Mouse (Mus musculus) stomach, postnatal 0 days (tissue): ENCODE data around the gene Ncstn. TPM values are rescaled to one million over a fixed set of nuclear protein-coding genes. Genes with fewer than 3 reads are reported as not detected.

Source experiments
- ATAC-seq: fragments of 200-750 bp; cut with Nextera tagmentation; 2 replicates; pipeline ENCODE4 v1.8.0; 2017; ENCODE audit not compliant: low FRiP score, low TSS enrichment
- DNase-seq: peaks from one replicate; pipeline ENCODE4 v3.0.0-alpha.2; 2016; ENCODE audit warnings: low spot score
- H3K27ac ChIP-seq: fragments of 300-500 bp; sonication (generic); replicated peaks from 2 replicates; pipeline ENCODE4 v1.5.1; 2014; ENCODE audit warnings: mild to moderate bottlenecking, control low read depth
- H3K27me3 ChIP-seq: fragments of 300-500 bp; sonication (generic); 2 replicates; pipeline ENCODE4 v1.6.1; 2014; ENCODE audit warnings: low read length; ENCODE audit not compliant: control insufficient read depth, insufficient read depth
- H3K36me3 ChIP-seq: fragments of 300-500 bp; sonication (generic); 2 replicates; pipeline ENCODE4 v1.6.1; 2014; ENCODE audit warnings: low read length, mixed read lengths; ENCODE audit not compliant: control insufficient read depth, insufficient read depth
- H3K4me1 ChIP-seq: fragments of 300-500 bp; sonication (generic); replicated peaks from 2 replicates; pipeline ENCODE4 v1.6.1; 2014; ENCODE audit warnings: antibody characterized with exemption; ENCODE audit not compliant: control insufficient read depth, insufficient read depth
- H3K4me2 ChIP-seq: fragments of 300-500 bp; sonication (generic); replicated peaks from 2 replicates; pipeline ENCODE4 v1.6.1; 2014; ENCODE audit warnings: low read depth, mild to moderate bottlenecking, control low read depth, moderate library complexity
- H3K4me3 ChIP-seq: fragments of 300-500 bp; sonication (generic); 2 replicates; pipeline ENCODE4 v1.5.1; 2014; ENCODE audit warnings: low read depth, low read length, control low read depth
- H3K9ac ChIP-seq: fragments of 300-500 bp; sonication (generic); 2 replicates; pipeline ENCODE4 v1.6.1; 2014; ENCODE audit warnings: mild to moderate bottlenecking, low read length, control low read depth, mixed read lengths
- H3K9me3 ChIP-seq: fragments of 300-500 bp; sonication (generic); 2 replicates; pipeline ENCODE4 v1.6.1; 2016; ENCODE audit warnings: low read length; ENCODE audit not compliant: control insufficient read depth
- CTCF ChIP-seq: IDR thresholded peaks from 2 replicates; pipeline ENCODE4 v1.5.1; 2016; ENCODE audit warnings: antibody characterized with exemption, low read depth, mild to moderate bottlenecking, moderate library complexity
- EP300 ChIP-seq: optimal IDR thresholded peaks from 2 replicates; pipeline ENCODE3; 2016; ENCODE audit warnings: antibody characterized with exemption
- WGBS: fragments of 180-500 bp; shearing (Covaris S2); extraction: QIAGEN DNeasy Blood & Tissue Kit; methylation state at CpG from one replicate; pipeline ENCODE4 v1.1.7; 2014; 5-methylcytosine and 5-hydroxymethylcytosine counted together
- polyA plus RNA-seq: library from polyadenylated mRNA; unstranded; fragments of >200 nt; fragmentation: Nextera tagmentation; extraction: Ambion mirVana; gene quantifications from 2 replicates; pipeline ENCODE4 v1.2.1, GENCODE M21; 2015

Gene Ncstn
- polyA plus RNA-seq, result 79.3 and 84.2 TPM in 2 replicates

DNA sequence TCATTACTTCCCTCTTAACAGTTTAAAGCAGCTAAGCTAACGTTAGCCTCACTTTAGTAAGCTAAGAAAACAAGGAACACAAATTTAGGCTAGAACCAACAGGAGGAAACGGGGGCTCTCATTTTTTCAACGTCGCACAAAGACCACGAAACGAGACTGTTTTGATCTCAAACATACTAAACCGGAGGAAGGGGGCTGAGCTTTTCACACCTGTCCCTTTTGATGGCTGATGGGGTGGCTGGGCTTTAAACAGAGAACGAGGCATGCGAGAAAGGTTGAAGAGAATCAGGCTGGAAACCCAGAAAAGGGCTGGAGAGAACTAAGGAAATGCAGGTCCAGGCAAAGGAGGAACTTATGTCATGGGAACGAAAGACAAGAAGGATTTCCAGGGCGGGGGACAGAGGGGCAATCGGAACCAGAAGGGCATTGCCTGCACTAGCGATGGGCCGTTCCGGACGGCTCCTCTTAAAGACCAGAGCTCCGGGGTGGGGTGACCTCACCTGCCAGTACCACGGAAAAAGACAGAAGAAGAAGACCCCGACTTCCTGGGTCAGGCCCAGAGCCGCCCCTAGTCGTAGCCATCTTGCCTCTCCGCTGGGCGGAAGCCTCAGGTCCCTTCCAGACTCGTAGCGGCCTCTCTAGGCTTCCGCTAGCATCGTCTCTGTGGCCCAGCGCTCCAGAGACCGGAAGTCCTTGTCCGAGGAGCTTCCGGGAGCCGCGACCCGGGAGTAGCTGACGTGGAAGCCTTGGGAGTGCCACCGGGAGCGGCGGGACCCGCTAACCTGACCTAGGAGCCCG, at the start of gene Ncstn, which contains the start of gene Copa:
TSS of gene Ncstn (minus strand) at position 695 of the 798 bp plus-strand sequence.
TSS of gene Copa (plus strand) at position 429 of the 798 bp plus-strand sequence.
- Histone ChIP-seq H3K9me3 (no peaks in the 10 kb centered on the region), H3K4me3 (peak within 1 kb of the TSS; percentile 90), H3K27me3 (no peaks in the 10 kb centered on the region), H3K27ac (peak within 1 kb of the TSS; percentile 80), H3K36me3 (no peaks in the 10 kb centered on the region; the same call in 1 of the 2 replicates), H3K9ac (peak within 1 kb of the TSS; percentile 85), H3K4me1 (0 out of 2 replicates have a peak, but pooled peaks cover 2% of the 10 kb centered on the region), H3K4me2 (peak within 1 kb of the TSS; percentile 56)
- peak; percentile 98 for ATAC-seq
- peak; percentile 96 for DNase-seq
- under 1% methylated on average over 40 of the region's 40 CpGs for WGBS
- TF ChIP-seq CTCF (peak; percentile 54), EP300 (peak; percentile 59)

DNA sequence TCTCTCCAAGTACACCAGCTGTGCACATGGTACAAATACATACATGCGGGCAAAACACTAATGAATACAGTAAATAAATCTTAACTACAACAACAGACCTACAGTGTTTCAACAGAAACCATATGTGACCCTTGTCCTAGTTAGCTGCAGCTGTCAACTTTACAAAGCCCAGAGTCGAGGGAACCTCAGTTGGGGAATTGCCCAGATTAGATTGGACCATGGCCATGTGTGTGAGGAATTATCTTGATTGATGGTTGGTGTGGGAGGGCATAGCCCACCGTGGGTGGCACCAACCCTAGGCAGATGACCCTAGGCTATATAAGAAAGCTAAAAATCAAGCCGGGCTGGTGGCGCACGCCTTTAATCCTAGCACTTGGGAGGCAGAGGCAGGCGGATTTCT, 49.7 kb upstream of the Ncstn start:
- Histone ChIP-seq H3K4me2 (no peak overlapping the region), H3K9me3 (no peaks in the 10 kb centered on the region), H3K4me3 (no peak overlapping the region), H3K9ac (no peak overlapping the region), H3K27ac (no peak overlapping the region), H3K4me1 (peaks cover 5% of the 10 kb centered on the region; the same call in 1 of the 2 replicates), H3K27me3 (no peaks in the 10 kb centered on the region), H3K36me3 (peaks cover 25% of the 10 kb centered on the region)
- DNase-seq (no peak), ATAC-seq (no peak)
- no peak for TF ChIP-seq EP300
- no peak for TF ChIP-seq CTCF
- 76% methylated on average over 7 of the region's 7 CpGs for WGBS

DNA sequence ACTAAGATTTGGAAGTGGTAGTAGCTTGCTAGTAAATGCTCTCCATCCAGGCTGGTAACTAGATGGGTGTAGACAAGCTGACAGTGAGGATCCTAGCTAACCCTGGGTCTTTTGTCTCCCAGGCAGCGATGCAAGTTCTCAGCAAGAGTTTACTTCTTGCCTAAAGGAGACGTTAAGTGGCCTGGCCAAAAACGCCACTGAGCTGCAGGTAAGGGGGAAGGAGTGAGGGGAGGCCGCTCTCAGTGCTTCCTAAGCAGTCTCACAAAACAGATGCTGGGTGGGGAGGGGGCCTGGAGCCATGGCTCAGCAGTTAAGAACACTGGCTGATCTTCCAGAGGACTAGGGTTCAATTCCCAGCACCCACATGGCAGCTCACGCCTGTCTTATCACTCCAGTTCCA, 47.2 kb upstream of the Ncstn start:
- no peak overlapping the region for H3K4me2 ChIP-seq
- H3K27me3 ChIP-seq, result no peaks in the 10 kb centered on the region
- H3K9me3 ChIP-seq, result no peaks in the 10 kb centered on the region
- DNase-seq (no peak), ATAC-seq (no peak)
- 93% methylated on average over 5 of the region's 5 CpGs for WGBS
- H3K4me1 ChIP-seq, result peaks cover 6% of the 10 kb centered on the region; the same call in 1 of the 2 replicates
- TF ChIP-seq CTCF (no peak), EP300 (no peak)
- no peak overlapping the region for H3K27ac ChIP-seq
- H3K9ac ChIP-seq, result no peak overlapping the region
- peaks cover 23% of the 10 kb centered on the region for H3K36me3 ChIP-seq
- no peak overlapping the region for H3K4me3 ChIP-seq

DNA sequence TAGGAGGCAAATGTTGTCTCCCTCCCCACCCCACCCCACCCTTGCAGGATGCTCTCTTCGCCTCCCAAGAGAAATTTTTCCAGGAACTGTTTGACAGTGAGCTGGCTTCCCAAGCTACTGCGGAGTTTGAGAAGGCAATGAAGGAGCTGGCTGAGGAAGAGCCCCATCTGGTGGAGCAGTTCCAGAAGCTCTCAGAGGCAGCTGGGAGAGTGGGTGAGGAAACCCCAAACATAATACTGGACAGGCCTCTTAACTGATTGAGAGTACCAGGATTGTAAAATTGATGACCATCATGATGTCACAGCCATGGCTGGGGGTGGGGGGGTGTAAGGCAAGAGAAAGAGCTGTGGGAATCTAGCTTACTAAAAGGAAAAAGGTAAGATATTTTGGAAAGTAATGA, 46.5 kb upstream of the Ncstn start:
- Histone ChIP-seq H3K4me3 (no peak overlapping the region), H3K27me3 (no peaks in the 10 kb centered on the region), H3K4me1 (peaks cover 6% of the 10 kb centered on the region; the same call in 1 of the 2 replicates), H3K9ac (no peak overlapping the region), H3K36me3 (peaks cover 17% of the 10 kb centered on the region), H3K27ac (no peak overlapping the region), H3K4me2 (no peak overlapping the region), H3K9me3 (no peaks in the 10 kb centered on the region)
- 61% methylated on average over 2 of the region's 2 CpGs for WGBS
- TF ChIP-seq CTCF, result peak; percentile 69
- no peak for TF ChIP-seq EP300
- ATAC-seq, result no peak
- DNase-seq, result peak; percentile 52

DNA sequence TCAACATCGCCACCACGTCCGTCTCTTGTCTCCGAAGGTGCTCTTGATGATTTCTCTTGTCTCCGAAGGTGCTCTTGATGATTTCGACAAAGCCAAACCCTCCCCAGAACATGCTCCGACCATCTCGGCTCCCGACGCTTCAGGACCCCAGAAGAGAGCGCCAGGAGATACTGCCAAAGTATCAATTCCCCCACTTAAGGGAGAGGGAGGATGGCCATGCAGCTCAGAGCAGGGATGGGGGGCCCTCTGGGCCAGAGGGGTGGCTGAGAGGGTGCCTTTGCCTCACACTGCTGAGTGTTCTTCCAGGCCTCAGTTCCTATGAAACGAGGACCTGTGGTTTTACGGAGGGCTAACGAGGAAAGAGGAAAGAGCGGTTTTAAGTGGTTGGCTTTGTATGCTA, 46.0 kb upstream of the Ncstn start:
- no peaks in the 10 kb centered on the region for H3K9me3 ChIP-seq
- DNase-seq (no peak), ATAC-seq (no peak)
- H3K4me3 ChIP-seq, result no peak overlapping the region
- H3K4me2 ChIP-seq, result no peak overlapping the region
- no peak overlapping the region for H3K9ac ChIP-seq
- TF ChIP-seq CTCF (no peak), EP300 (no peak)
- 91% methylated on average over 15 of the region's 15 CpGs for WGBS
- peaks cover 15% of the 10 kb centered on the region for H3K36me3 ChIP-seq
- H3K27ac ChIP-seq, result no peak overlapping the region
- no peaks in the 10 kb centered on the region for H3K27me3 ChIP-seq
- H3K4me1 ChIP-seq, result peaks cover 6% of the 10 kb centered on the region; the same call in 1 of the 2 replicates

DNA sequence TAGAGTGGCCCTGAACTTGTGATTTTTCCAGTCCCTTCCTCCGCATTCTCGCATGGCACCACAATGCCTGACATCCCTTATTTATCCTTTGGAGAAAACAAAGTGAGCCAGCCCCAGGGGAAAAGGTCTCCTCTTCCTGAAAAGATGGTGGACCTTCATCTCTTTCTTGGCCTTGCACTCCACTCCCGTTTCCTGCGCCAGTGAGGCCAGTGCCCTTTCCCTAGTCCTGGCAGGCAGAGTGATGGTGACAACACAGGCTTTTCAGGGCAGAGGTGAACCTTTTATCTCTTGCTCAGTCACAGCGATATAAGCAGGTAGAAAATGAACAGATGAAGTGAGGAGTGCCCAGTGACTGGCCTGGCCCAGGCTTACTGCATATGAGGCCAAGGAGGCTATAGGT, 44.9 kb upstream of the Ncstn start:
- DNase-seq, result peak; percentile 60
- peak overlapping the region; percentile 78 for H3K4me2 ChIP-seq
- peaks cover 17% of the 10 kb centered on the region for H3K36me3 ChIP-seq
- H3K9me3 ChIP-seq, result no peaks in the 10 kb centered on the region
- 21% methylated on average over 5 of the region's 5 CpGs for WGBS
- H3K27ac ChIP-seq, result peak overlapping the region; percentile 81; the same call in 1 of the 2 replicates
- peak overlapping the region; percentile 86 for H3K4me3 ChIP-seq
- peaks cover 6% of the 10 kb centered on the region; the same call in 1 of the 2 replicates for H3K4me1 ChIP-seq
- TF ChIP-seq CTCF (no peak), EP300 (no peak)
- ATAC-seq, result peak; percentile 83
- no peaks in the 10 kb centered on the region for H3K27me3 ChIP-seq
- H3K9ac ChIP-seq, result peak overlapping the region; percentile 93
